Mouse (Mus musculus): ENCODE data around the gene 4930435E12Rik.

The 4930435E12Rik gene

DNA sequence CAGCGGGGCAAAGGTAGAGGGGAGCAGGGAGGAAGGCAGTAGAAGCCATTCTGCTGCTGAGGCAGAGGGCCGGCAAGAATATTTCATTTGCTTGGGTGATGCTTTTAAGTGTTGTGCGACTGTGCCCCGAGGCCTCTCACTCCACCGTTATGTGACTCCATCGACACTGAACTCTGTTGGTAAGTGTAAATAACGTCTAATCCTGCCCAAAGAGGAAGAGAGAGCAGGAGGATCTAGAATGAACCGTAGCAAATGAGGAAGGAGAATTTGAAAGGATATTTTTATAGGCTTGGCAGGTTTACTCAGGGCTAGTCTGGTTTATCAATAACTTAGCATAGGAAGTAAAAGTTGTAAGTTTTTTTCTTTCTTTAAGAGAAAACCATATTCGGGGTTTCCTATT lies 59.0 kb downstream of the 4930435E12Rik start:
- no peak for DNase-seq (ENCODE audit: low spot score in 2 of 2)

DNA sequence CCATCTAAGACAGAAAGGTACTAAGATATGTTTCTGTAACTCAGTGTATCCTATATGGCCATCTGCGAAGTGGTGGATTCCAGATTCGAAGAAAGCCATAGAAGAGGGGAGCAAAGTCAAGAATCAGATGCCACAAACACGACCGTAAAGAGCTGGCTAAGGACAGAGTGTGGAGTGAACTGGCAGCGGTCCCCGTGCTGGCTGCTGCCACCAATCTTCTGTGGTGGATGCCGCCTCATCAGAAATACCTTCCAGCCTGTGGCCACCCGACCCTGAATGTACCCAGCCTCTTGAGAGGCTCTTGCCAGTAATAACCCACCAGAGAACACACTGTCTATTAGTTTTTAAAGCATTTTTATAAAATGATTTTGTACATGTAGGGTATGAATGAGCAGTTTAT lies 60.2 kb downstream of the 4930435E12Rik start:
- DNase-seq (ENCODE audit: low spot score in 2 of 2): no peak

DNA sequence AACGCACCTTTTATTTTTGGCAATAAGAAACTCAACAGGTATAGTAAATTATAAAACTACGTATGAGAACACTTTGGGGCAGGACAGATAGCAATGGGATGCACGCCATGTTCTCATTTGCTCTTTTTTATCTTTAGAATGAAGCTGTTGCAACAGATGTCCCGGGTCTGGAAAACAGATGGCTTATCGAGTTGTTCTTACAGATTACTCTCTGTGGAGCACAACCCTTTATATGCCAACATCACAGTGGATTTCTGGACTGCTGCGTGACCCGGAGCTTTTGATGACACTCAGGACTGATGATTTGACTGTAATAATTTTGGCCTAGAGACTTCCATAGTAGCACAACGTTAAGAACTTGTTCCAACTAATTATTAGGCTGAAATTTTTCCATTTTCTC lies 60.8 kb downstream of the 4930435E12Rik start:
- no peak for DNase-seq (ENCODE audit: low spot score in 2 of 2)

DNA sequence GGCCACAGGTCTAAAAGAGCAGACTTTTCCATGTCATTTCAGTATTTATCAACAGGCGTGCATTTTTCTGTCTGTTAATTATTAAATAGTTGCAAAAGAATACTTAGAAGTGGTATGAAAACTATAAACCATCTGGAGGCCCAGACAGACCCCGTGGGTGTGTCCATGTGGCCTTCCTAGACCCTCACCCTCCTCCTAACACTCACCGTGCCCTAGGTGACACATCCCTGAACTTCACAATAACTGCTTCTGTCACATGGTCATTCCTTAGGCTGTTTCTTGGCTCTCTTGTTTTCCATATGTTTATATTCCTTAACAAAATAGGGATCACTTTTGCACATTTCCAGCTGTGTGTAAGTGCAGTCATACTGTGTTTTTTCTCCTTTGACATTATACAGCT lies 61.9 kb downstream of the 4930435E12Rik start:
- DNase-seq (ENCODE audit: low spot score in 2 of 2): no peak

DNA sequence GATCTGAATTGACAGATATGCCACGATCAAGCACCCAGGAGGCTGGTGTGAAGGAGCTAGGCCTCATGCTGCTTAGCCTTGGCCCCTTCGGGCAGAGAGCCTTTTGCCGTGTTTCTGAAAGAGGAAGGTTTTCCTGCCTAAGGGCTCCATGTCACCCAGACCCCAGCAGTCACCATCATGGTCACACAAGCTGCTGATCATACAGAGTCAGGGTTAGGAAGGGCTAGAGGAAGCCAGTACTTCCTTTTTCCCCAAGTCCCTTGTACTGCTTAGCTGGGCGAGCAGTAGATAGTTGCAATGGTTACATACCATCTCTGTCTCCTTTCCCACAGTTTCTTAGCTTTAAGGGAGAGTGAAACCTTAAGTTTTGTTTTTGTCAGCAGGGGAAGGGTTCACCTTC lies 65.0 kb downstream of the 4930435E12Rik start:
- DNase-seq (ENCODE audit: low spot score in 2 of 2): no peak

DNA sequence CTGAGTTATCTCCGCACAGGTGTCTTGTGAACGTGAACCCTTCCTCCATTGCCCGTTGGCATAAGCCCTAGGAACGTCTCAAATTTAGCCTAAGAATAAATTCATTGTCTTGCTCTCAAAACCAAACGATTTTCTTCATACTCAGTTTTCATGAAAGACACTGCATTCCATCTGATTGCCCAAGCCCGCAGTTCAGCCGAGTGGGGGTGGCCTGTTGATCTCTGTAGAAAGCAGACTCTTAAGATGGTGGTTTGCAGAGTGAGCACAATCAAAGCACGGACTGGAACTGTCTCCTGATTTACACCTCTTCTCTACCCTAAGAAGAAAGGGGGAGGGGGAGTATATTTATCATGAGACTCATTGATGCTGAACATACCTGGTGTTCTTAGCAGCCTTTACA lies 66.1 kb downstream of the 4930435E12Rik start:
- DNase-seq (ENCODE audit: low spot score in 2 of 2): no peak

All from spleen, postnatal 10 days (tissue).